Mouse (Mus musculus) 416B (cell line): ENCODE results near the gene Zbed5.
A peak's percentile ranks its signal among the peaks of the same experiment; 100 is the strongest.
"Not testable (repeated sequence)": the region's sequence is repeated elsewhere in the genome, so short reads cannot be mapped to it uniquely, and the experiment has no call there.

Experiments used
- DNase-seq: peaks from one replicate; pipeline ENCODE4 v3.0.0; 2011; ENCODE audit warnings: low read depth

Gene Zbed5

GRCm38 (mm10) chr5:129895198-129896088 is at the start of gene Zbed5:
TSS of gene Zbed5 (plus strand) at chr5:129895723.
- DNase-seq, result peak; percentile 96

- DNase-seq, result peak; percentile 95
Measured at GRCm38 (mm10) chr5:129846752-129847557, 48.6 kb upstream of the Zbed5 start, which contains the start of gene Sumf2. TSS of gene Sumf2 (plus strand) at chr5:129846986.

GRCm38 (mm10) chr5:129847558-129847820 is 48.0 kb upstream of the Zbed5 start:
- peak; percentile 53 for DNase-seq

DNA sequence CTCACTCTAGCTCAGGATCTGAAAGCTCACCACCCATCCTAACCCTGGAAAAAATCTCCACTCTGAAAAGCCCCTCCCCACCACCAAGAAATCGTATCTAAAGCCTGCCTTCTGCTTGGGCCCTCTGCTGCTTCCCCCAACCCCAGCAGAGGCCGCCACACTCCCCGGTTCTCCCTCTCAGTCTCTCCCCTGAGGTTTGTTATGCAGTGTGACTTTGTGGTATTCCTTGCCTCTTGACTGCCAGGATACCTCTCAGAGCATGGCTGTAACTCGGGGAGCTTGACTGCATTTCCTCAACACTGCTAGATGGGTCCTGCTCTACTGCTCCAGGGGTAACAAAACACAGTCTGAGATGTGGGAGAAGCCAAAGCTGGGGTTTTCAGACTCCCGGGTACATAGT is 40.4 kb upstream of the Zbed5 start:
- no peak for DNase-seq

GRCm38 (mm10) chr5:129856414-129856813 is 39.1 kb upstream of the Zbed5 start:
- no peak for DNase-seq

- DNase-seq, result no peak
Measured at GRCm38 (mm10) chr5:129862325-129862724, 33.2 kb upstream of the Zbed5 start.

- no peak for DNase-seq
Measured at GRCm38 (mm10) chr5:129864467-129864866, 31.1 kb upstream of the Zbed5 start.

DNA sequence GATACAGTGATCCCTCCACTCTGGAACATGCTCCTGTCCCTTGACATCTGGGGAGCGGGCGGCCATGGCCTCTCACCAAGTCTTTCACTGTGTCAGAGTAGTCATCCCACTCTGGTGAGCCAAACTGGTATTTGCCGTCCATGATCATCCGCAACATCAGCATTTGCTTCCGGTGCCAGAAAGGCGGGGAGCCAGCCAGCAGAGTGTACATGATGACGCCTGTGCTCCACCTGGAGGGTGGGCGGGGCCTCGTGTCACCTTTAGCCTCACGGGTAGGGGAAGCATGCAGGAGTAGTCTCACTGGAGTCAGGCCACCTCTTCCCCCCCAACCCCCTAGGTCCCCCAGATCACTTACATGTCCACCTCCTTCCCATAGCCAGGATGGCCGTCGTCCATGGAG is 29.7 kb upstream of the Zbed5 start:
- no peak for DNase-seq

- no peak for DNase-seq
Measured at GRCm38 (mm10) chr5:129869238-129869995, 26.1 kb upstream of the Zbed5 start.

GRCm38 (mm10) chr5:129871238-129871637 is 24.3 kb upstream of the Zbed5 start:
- no peak for DNase-seq

GRCm38 (mm10) chr5:129873942-129874341 is 21.6 kb upstream of the Zbed5 start:
- DNase-seq, result no peak

GRCm38 (mm10) chr5:129875098-129875497 is 20.4 kb upstream of the Zbed5 start:
- DNase-seq, result no peak

GRCm38 (mm10) chr5:129877731-129878455 is 17.6 kb upstream of the Zbed5 start:
- no peak for DNase-seq

DNA sequence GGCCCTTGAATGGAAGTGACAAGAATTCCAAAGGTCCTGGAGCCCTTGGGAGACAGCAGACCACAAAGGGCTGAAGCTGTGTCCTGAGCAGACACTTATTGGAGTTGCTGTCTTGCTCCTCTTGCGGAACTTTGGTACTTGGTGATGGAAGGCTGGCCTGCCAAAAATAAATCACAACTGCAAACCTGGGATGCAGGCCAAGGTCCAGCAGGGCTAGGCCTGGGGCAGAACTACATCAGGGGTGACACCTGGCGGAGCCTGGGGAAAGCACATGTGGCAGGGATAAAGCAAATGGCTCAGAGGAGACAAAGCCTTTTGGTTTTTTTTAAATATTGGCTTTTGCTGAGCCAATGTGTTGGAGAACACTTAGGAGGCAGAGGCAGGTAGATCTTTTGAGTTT is 16.6 kb upstream of the Zbed5 start:
- peak; percentile 20 for DNase-seq

GRCm38 (mm10) chr5:129879888-129880287 is 15.6 kb upstream of the Zbed5 start:
- no peak for DNase-seq

DNA sequence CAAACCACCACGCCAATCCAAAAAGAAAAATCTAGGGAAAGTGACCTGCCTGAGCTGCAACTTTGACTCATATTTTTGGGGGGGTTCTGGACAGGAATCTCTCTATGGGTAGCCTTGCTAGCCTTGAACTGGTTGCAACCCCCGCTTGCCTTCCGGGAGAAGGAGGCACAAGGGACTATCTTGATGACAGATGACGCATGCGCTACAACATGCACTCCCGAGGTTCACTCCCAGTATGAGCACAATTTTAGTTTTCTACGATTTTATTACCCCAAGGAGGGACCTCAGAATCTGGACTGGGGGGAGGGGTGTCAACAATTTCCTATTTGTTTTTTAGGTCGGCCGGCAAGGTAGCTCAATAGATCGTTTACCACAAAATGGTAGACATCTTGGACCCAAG is 9.3 kb upstream of the Zbed5 start:
- peak; percentile 71 for DNase-seq

DNA sequence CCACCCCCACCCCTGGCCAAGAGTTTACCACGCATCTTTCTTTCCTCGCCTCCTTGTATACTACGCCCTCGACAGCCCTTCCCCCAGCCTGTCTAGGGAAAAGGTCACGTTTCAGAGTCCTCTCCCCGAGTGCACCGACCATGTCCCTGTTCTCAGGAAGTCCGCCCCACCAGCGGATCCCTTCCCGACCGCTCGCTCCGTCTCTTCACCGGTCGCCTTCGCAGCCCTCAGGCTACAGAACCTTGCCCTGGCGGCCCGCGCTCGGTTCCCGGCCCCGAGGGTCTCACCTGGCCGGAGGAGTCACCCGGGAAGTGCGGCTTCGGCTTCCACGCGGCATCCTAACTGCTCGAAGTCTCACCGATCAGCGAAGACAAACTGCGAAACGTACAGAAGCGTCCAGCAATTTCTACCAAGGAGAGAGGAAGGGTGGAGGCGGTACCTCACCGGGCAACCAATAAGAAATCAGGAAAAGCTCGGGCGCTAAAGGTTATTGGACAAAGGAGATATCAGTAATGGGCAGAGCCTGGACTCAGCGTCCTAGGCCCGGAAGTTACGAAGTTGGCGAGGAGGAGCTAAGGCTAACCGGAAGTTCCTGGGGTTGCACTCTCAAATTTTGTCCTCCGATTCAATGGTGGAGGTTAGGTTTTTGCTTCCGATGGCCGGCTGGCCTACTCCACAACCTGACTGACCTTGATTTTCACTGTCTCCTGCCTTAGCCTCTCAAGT is 8.4 kb upstream of the Zbed5 start, which contains the start of gene Chchd2:
Gene Chchd2, minus strand, starts transcription at position 560 of the 726 bp plus-strand sequence.
- DNase-seq, result peak; percentile 99

GRCm38 (mm10) chr5:129890390-129890789 is 5.1 kb upstream of the Zbed5 start:
- DNase-seq, result not testable (repeated sequence)

DNA sequence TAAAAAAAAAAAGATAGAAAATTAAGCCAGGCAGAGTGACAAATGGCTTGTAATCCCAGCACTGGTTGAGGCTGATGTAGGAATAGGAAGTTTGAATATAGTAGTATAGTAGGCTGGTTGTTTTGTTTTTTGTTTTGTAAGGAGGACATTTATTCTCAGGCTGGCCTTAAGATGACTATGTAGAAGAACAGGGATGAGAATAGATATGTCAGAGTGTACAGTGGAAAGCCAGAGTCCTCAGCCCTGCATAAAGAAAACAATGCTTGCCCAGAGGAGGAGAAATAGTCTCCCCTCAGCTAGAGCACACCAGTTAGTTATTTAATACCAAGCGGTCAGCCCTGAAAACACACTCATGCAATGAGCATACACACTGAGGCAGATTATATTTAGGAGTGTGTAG is 2.9 kb downstream of the Zbed5 start, which contains the start of gene Phkg1:
Gene Phkg1, minus strand, starts transcription at position 101 of the 400 bp plus-strand sequence.
- DNase-seq, result no peak

DNA sequence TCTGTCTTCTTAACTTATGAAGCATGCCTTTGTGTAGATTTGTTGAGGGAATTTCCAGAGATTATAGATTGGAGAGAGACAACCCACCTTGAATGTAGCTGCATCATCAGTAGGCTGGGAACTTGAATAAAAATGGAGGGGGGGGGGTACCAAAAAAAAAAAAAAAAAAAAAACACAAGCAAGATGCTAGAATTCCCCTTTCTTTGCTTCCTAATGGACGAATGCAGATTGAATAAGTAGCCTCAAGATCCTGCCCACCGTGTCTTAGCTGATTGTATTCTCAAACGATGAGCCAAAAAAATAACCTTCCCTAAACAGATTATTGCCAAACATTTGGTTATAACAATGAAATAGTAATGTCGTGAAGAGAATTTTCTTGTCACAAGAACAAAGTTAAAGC is 12.3 kb downstream of the Zbed5 start:
- DNase-seq, result no peak
